Mouse (Mus musculus) gastrocnemius, adult 18-20 months (tissue): ENCODE measurements around the gene Fam173b. TPM values are rescaled to one million over a fixed set of nuclear protein-coding genes. Genes with fewer than 3 reads are reported as not detected.

ENCODE experiments used
- DNase-seq: peaks from one replicate; pipeline ENCODE4 v3.0.0; 2021; ENCODE audit warnings: low spot score
- total RNA-seq, 2 experiments: library from RNA; stranded (reverse); gene quantifications; 2 replicates each; pipeline ENCODE4 v1.2.3; 2021

Fam173b gene
- total RNA-seq, 2 experiments from 2014 or later, result 11.5 to 11.6 TPM

GRCm38 (mm10) chr15:31586088-31586487 lies 15.6 kb upstream of the Fam173b start:
- DNase-seq, result no peak

DNA sequence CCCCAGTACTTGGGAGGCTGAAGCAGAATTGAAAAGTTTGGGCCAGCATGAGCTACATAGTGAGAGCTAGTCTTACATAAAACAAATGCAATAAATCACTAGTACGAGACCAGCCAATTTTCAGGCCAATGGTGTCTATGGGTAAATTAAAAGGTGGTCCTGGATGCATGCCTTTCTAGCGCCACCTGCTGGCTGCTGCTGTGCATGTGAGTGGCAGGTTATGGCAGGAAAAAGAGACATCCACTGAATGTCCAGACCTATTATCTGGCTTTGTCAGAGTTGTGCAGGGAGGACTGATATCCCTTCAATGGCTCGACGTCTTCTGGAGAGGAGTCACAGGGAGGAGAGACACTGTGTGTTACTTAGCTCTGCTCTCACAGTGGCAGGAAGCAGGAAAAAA lies 15.1 kb upstream of the Fam173b start:
- DNase-seq, result peak; percentile 86

GRCm38 (mm10) chr15:31587789-31588188 lies 13.9 kb upstream of the Fam173b start:
- DNase-seq, result no peak

GRCm38 (mm10) chr15:31588989-31589640 lies 12.5 kb upstream of the Fam173b start:
- no peak for DNase-seq

DNA sequence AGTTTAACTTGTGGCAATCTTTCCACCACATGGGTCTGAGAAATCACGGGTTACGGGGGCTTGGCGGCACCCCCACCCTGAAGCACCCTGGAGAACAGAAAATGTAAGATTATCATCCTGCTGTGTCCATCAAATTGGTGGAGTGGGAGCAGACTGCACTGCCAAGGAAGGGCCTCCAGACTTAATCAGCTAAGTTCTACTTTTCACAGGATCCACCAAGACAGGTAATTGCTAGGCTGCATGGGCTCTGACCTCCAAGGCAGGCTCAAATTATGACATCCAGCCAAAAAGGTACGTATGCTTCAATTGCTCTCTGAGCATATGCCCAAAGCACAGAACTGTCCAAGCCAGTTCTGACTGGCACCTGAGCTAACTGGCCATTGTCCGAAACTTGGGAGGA lies 11.5 kb upstream of the Fam173b start:
- no peak for DNase-seq

DNA sequence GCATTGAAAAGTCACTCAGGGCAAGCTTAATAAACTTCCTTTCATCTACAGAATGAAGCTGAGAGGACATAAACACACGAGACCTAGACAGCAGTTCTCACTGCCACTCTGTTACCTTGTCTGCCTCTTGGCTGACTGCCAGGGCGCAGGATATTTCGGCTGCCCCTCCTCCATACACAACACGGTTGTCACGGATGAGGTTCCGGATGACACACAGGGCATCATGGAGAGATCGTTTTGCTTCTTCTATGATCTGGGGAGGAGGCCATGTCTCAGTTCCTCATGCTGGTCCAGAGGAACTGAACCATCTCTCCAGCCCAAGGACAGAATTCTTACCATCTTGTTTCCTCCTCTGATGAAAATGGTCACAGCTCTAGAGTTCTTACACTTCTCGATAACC lies 9.1 kb upstream of the Fam173b start:
- no peak for DNase-seq

- DNase-seq, result no peak
Measured at GRCm38 (mm10) chr15:31594260-31594659, 7.4 kb upstream of the Fam173b start.

DNA sequence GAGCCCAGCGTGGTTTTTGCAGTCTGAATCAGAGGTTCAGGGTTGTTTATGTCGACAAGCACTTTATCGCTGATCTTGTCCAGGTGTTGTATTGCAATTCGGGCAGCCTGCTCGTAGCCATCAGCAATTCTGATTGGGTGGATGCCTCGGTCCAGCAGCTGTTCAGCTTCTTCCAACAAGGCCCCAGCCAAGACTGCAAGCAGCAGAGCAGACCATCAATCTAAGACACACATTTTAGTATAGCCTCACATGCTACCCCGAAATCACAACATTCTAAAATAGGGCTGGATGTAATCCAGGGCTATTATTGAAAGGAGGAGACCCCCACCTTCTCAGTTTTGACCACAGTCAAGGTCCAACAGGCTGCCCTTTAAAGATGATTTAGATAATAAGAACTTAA lies 6.0 kb upstream of the Fam173b start:
- no peak for DNase-seq

DNA sequence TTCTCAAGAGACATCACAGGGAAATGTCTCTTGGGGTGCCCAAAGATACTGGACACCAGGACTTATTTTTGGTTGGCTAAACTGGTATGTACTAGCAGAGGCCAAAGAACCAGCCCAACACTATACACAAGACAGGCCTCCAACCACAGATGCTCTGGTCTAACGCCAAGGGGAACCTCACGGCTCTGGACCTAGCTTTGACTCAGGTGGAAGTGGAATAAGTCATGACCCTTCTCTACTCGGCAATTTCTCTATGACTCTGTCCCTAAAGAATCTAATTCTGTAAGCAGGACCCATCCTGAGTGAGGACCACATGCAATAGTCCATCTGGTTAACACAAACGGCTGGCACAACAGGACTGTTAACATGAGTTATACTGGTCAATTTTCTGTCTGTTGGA lies 1.8 kb upstream of the Fam173b start:
- DNase-seq, result no peak

- no peak for DNase-seq
Measured at GRCm38 (mm10) chr15:31601279-31601645, 390 bp upstream of the Fam173b start.

GRCm38 (mm10) chr15:31602426-31602825 lies 774 bp downstream of the Fam173b start:
- DNase-seq, result no peak

DNA sequence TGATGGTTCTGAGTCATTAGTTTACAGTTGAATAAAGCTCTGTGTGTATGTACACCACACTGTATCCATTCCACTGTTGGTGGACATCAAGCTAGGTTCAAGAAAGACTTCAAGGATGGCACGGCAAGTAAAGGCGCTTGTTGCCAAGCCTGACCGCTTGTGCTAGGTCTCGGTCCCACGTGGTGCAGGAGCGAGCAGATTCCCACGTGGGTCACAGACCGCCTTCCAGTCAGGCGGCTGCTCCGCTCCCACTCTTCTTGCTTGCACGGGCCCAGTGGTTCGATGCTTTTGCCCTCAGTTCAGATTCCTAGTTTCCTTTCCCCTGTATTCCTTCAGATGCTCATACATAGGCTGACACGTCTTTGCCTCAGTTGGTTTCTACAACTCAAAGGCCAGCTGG lies 1.5 kb downstream of the Fam173b start:
- no peak for DNase-seq

- DNase-seq, result peak; percentile 46
Measured at GRCm38 (mm10) chr15:31606821-31607220, 5.2 kb downstream of the Fam173b start.

DNA sequence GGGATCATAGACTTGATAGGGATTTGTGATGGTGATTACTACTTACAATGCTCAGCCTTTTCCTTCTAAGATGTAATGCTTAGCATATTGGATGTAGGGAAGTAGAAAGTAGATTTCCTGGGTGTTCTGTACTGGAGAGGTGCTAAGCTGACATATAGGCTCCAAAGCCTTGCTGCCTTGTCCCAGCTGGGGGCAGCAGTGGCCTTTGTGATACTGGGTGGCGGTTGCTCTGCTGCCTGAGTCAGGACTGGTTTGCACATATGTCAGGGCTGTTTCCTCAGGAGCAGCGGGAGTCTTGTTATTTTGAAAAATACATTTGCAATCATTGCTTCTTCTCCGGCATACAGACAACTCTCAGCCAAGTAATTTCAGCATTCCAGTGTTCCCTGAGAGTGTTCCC lies 9.4 kb downstream of the Fam173b start:
- DNase-seq, result no peak

GRCm38 (mm10) chr15:31611976-31612375 lies 10.3 kb downstream of the Fam173b start:
- DNase-seq, result no peak

- DNase-seq, result no peak
Measured at GRCm38 (mm10) chr15:31613826-31614453, 12.3 kb downstream of the Fam173b start.

DNA sequence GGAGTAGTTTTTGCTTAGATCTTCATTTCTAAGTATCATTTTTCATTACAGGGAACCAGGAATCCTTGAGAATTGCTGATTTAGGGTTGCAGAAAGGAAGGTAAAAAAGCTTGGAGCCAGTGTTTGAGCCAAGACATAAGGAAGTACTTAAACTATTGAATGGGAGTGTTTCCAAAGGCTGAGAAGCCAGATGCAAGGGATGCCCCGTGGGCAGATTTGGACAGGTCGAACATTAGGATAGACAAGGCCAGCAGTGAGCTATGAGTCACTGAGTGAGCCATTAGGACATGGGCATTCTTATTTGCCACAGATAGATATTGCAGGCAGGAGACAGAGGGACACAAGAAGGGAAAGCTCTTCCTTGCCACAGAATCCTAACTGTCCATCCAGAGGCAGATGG lies 13.0 kb downstream of the Fam173b start:
- DNase-seq, result no peak

DNA sequence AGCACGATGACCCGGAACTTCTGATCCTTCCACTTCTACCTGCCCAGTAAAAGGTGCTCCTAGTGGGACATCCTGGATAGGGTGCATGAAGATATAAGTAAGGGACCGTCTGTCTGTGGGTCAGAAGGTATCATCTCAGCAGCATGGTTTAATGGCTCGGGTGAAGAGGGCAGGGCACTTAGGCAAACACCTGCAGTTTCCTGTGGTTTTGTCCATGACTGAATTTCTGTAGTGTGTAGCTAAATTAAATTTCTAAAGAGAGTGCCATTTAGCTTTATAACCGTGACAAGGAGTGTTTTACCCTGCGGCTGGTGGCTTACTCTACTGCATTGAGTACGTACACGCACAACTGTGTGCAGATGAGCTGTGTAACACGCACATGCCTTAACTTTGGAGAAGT lies 15.6 kb downstream of the Fam173b start:
- DNase-seq, result no peak

DNA sequence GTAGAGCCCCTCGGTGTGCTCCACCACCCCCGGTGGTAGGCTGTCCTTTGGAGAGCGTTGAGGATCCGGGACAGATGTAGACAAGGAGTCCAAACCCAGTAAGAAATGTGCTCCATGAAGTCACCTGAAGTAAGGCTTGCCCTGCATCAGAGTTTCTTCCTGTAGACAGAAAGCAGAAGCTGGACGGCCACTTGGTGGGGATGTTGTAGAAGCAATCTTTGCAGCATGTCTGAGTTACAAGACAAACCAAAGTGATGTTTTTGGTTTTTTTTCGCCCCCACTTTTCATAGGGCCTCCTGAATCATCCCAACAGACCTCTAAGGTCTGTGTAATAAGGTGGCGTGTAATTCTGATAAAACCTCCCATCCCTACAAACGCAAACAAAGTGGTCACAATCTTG lies 17.9 kb downstream of the Fam173b start:
- DNase-seq, result no peak

- DNase-seq, result no peak
Measured at GRCm38 (mm10) chr15:31627277-31628154, 25.9 kb downstream of the Fam173b start.

- no peak for DNase-seq
Measured at GRCm38 (mm10) chr15:31628180-31628579, 26.5 kb downstream of the Fam173b start.

DNA sequence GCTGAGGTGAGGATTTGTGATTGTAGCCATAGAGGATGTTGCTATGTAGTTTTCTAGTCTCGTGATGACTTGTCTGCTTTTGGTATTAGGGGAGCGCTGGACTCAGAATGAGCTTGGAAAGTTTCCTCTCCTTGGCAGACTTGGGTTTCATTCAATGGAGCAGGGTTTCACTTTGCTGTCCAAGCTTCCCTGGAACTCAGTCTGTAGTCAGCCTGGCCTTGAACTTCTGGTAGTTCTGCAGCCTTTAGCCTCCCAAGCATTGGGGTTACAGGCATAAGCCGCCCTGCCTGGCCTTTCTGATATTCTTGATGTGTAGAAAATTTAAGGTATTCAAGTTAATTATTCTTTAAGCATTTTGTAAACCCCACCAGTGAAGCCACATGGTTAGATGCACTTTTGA lies 27.9 kb downstream of the Fam173b start:
- no peak for DNase-seq
